Mouse (Mus musculus) limb, embryonic 14.5 days (tissue): ENCODE data around the gene Pdzd3. TPM values are rescaled to one million over a fixed set of nuclear protein-coding genes. Genes with fewer than 3 reads are reported as not detected.

Source experiments
- ATAC-seq: fragments of 200-750 bp; cut with Nextera tagmentation; 2 replicates; pipeline ENCODE4 v1.8.0; 2017; ENCODE audit warnings: low read depth, moderate number of reproducible peaks, moderate TSS enrichment; ENCODE audit not compliant: low FRiP score
- DNase-seq: peaks from one replicate; pipeline ENCODE4 v3.0.0-alpha.2; 2015; ENCODE audit warnings: low spot score
- H3K27ac ChIP-seq: fragments of 300-500 bp; sonication (generic); replicated peaks from 2 replicates; pipeline ENCODE4 v1.5.1; 2014; ENCODE audit warnings: low read depth, mild to moderate bottlenecking, low read length, moderate library complexity, mixed read lengths
- H3K27me3 ChIP-seq: fragments of 300-500 bp; sonication (generic); 2 replicates; pipeline ENCODE4 v1.6.1; 2014; ENCODE audit warnings: low read length, mixed read lengths; ENCODE audit not compliant: control insufficient read depth, insufficient read depth
- H3K36me3 ChIP-seq: fragments of 300-500 bp; sonication (generic); 2 replicates; pipeline ENCODE4 v1.6.1; 2014; ENCODE audit warnings: mild to moderate bottlenecking, low read length, moderate library complexity, mixed read lengths; ENCODE audit not compliant: control insufficient read depth, insufficient read depth
- H3K4me1 ChIP-seq: fragments of 300-500 bp; sonication (generic); 2 replicates; pipeline ENCODE4 v1.6.1; 2014; ENCODE audit warnings: antibody characterized with exemption, low read length, mixed read lengths; ENCODE audit not compliant: control insufficient read depth, insufficient read depth
- H3K4me2 ChIP-seq: fragments of 300-500 bp; sonication (generic); replicated peaks from 2 replicates; pipeline ENCODE4 v1.6.1; 2014; ENCODE audit warnings: low read depth, mild to moderate bottlenecking, low read length, moderate library complexity; ENCODE audit not compliant: severe bottlenecking
- H3K4me3 ChIP-seq: fragments of 300-500 bp; sonication (generic); replicated peaks from 2 replicates; pipeline ENCODE4 v1.5.1; 2014; ENCODE audit warnings: low read length
- H3K9ac ChIP-seq: fragments of 300-500 bp; sonication (generic); 2 replicates; pipeline ENCODE4 v1.6.1; 2014; ENCODE audit warnings: mild to moderate bottlenecking, low read depth, low read length, moderate library complexity; ENCODE audit not compliant: severe bottlenecking
- H3K9me3 ChIP-seq: fragments of 300-500 bp; sonication (generic); 2 replicates; pipeline ENCODE4 v1.6.1; 2016; ENCODE audit warnings: low read length; ENCODE audit not compliant: control insufficient read depth
- POLR2A ChIP-seq: fragments of 200-500 bp; IDR thresholded peaks from 2 replicates; pipeline ENCODE4 v1.8.0; 2012; ENCODE audit warnings: inconsistent platforms, mild to moderate bottlenecking, moderate library complexity, borderline replicate concordance; ENCODE audit not compliant: insufficient read depth, insufficient read length; ENCODE audit errors: extremely low read depth
- WGBS: fragments of 180-500 bp; shearing (Covaris S2); extraction: QIAGEN DNeasy Blood & Tissue Kit; methylation state at CpG from one replicate; pipeline ENCODE4 v1.1.7; 2014; 5-methylcytosine and 5-hydroxymethylcytosine counted together
- polyA plus RNA-seq, 2 experiments: library from polyadenylated mRNA; depleted of rRNA in 1 of 2; stranded (reverse) in 1 of 2; unstranded in 1 of 2; fragments of >200 nt; fragmentation: Nextera tagmentation in 1 of 2; extraction: Ambion mirVana in 1 of 2; gene quantifications; 2 replicates each; pipeline versions ENCODE4 v1.2.1 to v1.2.3; 2012 to 2014

Pdzd3 gene
- polyA plus RNA-seq, 2 experiments: 0.13 TPM; not detected in 1

GRCm38 (mm10) chr9:44287401-44288075, 36.3 kb upstream of the Pdzd3 start:
- DNase-seq: no peak
- Histone ChIP-seq H3K36me3 (peaks cover 15% of the 10 kb centered on the region), H3K9me3 (no peaks in the 10 kb centered on the region), H3K4me3 (peak overlapping the region; percentile 63), H3K4me1 (peaks cover 11% of the 10 kb centered on the region), H3K27ac (no peak overlapping the region), H3K4me2 (peak overlapping the region; percentile 84), H3K9ac (peak overlapping the region; percentile 76), H3K27me3 (no peaks in the 10 kb centered on the region)
- WGBS: under 1% methylated on average over 34 of the region's 47 CpGs
- peak; percentile 44 for ATAC-seq
- TF ChIP-seq POLR2A: no peak

- TF ChIP-seq POLR2A: no peak
- Histone ChIP-seq H3K9me3 (no peaks in the 10 kb centered on the region), H3K27ac (no peak overlapping the region), H3K36me3 (peaks cover 13% of the 10 kb centered on the region), H3K4me1 (peaks cover 11% of the 10 kb centered on the region), H3K27me3 (no peaks in the 10 kb centered on the region), H3K9ac (peak overlapping the region; percentile 76), H3K4me2 (peak overlapping the region; percentile 84), H3K4me3 (peak overlapping the region; percentile 63)
- ATAC-seq (no peak), DNase-seq (no peak)
- 3% methylated on average over 11 of the region's 11 CpGs for WGBS
Observed at GRCm38 (mm10) chr9:44287003-44287400, 35.7 kb upstream of the Pdzd3 start.

- Histone ChIP-seq H3K27me3 (no peaks in the 10 kb centered on the region), H3K36me3 (peaks cover 16% of the 10 kb centered on the region), H3K4me3 (peak overlapping the region; percentile 2; the same call in 1 of the 2 replicates), H3K27ac (no peak overlapping the region), H3K4me1 (peaks cover 11% of the 10 kb centered on the region), H3K9me3 (no peaks in the 10 kb centered on the region), H3K4me2 (peak overlapping the region; percentile 84; the same call in 1 of the 2 replicates), H3K9ac (no peak overlapping the region)
- WGBS: 16% methylated on average over 6 of the region's 6 CpGs
- DNase-seq: no peak
- no peak for ATAC-seq
- TF ChIP-seq POLR2A: no peak
Observed at GRCm38 (mm10) chr9:44286256-44286850, 35.1 kb upstream of the Pdzd3 start.

- DNase-seq (no peak), ATAC-seq (no peak)
- H3K4me1 ChIP-seq: peaks cover 4% of the 10 kb centered on the region; the same call in 1 of the 2 replicates
- no peak overlapping the region for H3K9ac ChIP-seq
- no peak for TF ChIP-seq POLR2A
- no peak overlapping the region for H3K4me2 ChIP-seq
- H3K9me3 ChIP-seq: no peaks in the 10 kb centered on the region
- H3K27ac ChIP-seq: no peak overlapping the region
- H3K27me3 ChIP-seq: no peaks in the 10 kb centered on the region
- peaks cover 34% of the 10 kb centered on the region for H3K36me3 ChIP-seq
- no peak overlapping the region for H3K4me3 ChIP-seq
- 59% methylated on average over 5 of the region's 5 CpGs for WGBS
Observed at GRCm38 (mm10) chr9:44283183-44283582, 31.9 kb upstream of the Pdzd3 start.

GRCm38 (mm10) chr9:44269973-44270372, 18.7 kb upstream of the Pdzd3 start:
- H3K9me3 ChIP-seq: no peaks in the 10 kb centered on the region
- H3K36me3 ChIP-seq: peaks cover 7% of the 10 kb centered on the region
- no peak overlapping the region for H3K4me2 ChIP-seq
- H3K27me3 ChIP-seq: no peaks in the 10 kb centered on the region
- ATAC-seq: no peak
- H3K9ac ChIP-seq: no peak overlapping the region
- H3K4me3 ChIP-seq: no peak overlapping the region
- H3K27ac ChIP-seq: no peak overlapping the region
- WGBS: 78% methylated on average over 4 of the region's 4 CpGs
- no peak for DNase-seq
- TF ChIP-seq POLR2A: no peak
- peaks cover 11% of the 10 kb centered on the region for H3K4me1 ChIP-seq
